ENCODE assay signal across 22 mouse cellular contexts in the genomic region with DNA sequence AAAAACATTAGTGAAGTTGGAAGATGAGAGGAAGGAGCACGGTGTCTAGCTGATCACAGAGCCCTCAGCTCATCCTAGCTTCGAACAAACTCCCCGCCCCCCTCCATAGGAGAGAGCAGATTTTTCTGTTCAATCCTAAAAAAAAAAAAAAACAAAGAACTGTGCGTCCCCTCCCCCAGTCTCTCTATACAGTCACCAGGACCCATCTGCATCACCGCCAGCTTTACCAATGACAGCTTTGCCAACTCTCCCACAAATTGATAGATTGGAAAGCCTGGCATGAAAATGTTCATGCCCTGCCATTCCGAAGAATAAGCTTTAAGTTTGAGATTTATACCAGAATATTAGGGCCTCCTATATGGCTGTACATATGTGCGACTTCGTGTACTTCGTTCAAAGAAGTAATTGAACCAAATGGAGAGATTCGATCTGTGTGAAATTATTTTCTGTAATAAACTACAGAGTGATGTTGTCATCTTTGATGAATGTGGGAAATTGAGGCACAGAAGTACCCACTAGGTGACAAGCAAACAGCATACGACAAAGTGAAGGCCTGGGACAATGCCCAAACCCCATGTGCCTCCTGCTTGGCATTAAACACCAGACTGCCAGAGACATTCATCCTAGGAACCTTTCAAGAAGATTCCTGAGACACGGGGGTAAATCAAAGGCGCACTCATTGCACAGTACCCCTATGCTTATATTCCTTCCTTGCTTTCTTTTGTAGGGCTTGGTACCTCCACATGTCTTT.
DNase-seq lines count a peak whose midpoint lies in the region; ATAC-seq and TF ChIP-seq lines count a peak whose summit lies in the region.
"Had no signal": no experiment of that assay in that cellular context is flagged by ENCODE, and none has a peak within 500 bp of the region (broad histone marks: within the 10 kb centered on the region; RNA-seq: fewer than 3 reads in every experiment).

No protein-coding gene starts in this region.

- WGBS in forebrain, embryonic 15.5 days = 77% methylated on average over 13 of the region's 13 CpGs
- WGBS in forebrain, embryonic 12.5 days = 93% methylated on average over 13 of the region's 13 CpGs
- 92% methylated on average over 13 of the region's 13 CpGs for WGBS in heart, embryonic 10.5 days

- no peaks in the 10 kb centered on the region for H3K27me3 ChIP-seq in forebrain, embryonic 15.5 days
- no peaks in the 10 kb centered on the region for H3K27me3 ChIP-seq in forebrain, embryonic 12.5 days
- peaks cover 9% of the 10 kb centered on the region; the same call in 1 of the 2 replicates for H3K27me3 ChIP-seq in heart, embryonic 10.5 days (ENCODE audit: insufficient read depth, poor library complexity, severe bottlenecking)

- no peak overlapping the region for H3K9ac ChIP-seq in forebrain, embryonic 15.5 days (replicated peaks)
- H3K9ac ChIP-seq in forebrain, embryonic 12.5 days = no peak overlapping the region
- H3K9ac ChIP-seq: heart, embryonic 13.5 days; hindbrain, embryonic 14.5 days had no signal

- DNase-seq in heart, embryonic 10.5 days (ENCODE audit: low spot score) = peak; percentile 33
- no peak for DNase-seq in heart, adult 8-10 months (ENCODE audit: low spot score)
- DNase-seq in brain, embryonic 14.5 days (ENCODE audit: low read depth) = peak; percentile 80
- DNase-seq in adipocyte (ENCODE audit: low spot score) = no peak
- DNase-seq: adrenal gland, adult 8-10 months; adrenal gland, postnatal 25 days; cerebellum, adult 18-20 months; cerebellum, adult 9-10 months; cerebellum, postnatal 14 days; gastrocnemius, postnatal 25 days; heart, adult 2 months; heart, postnatal 14 days; heart, postnatal 4 days; kidney, adult 11 months; kidney, adult 8-10 months had no signal

- H3K36me3 ChIP-seq in forebrain, embryonic 15.5 days = no peaks in the 10 kb centered on the region
- H3K36me3 ChIP-seq in forebrain, embryonic 12.5 days (replicated peaks) = no peaks in the 10 kb centered on the region
- H3K36me3 ChIP-seq in heart, embryonic 10.5 days = no peaks in the 10 kb centered on the region
- H3K36me3 ChIP-seq: heart, embryonic 13.5 days had no signal

- TF ChIP-seq POLR2A in brain, embryonic 14.5 days (IDR thresholded peaks at IDR 0.05; ENCODE audit: borderline replicate concordance, extremely low read depth, insufficient read depth, insufficient read length, poor library complexity, severe bottlenecking) = no peak

- H3K4me3 ChIP-seq in forebrain, embryonic 15.5 days = no peak overlapping the region
- H3K4me3 ChIP-seq in forebrain, embryonic 12.5 days (replicated peaks) = no peak overlapping the region
- no peak overlapping the region for H3K4me3 ChIP-seq in heart, embryonic 10.5 days
- H3K4me3 ChIP-seq: heart, adult 2 months; heart, embryonic 13.5 days had no signal

- no peaks in the 10 kb centered on the region for H3K4me1 ChIP-seq in forebrain, embryonic 15.5 days
- peaks cover 3% of the 10 kb centered on the region; the same call in 1 of the 2 replicates for H3K4me1 ChIP-seq in forebrain, embryonic 12.5 days
- H3K4me1 ChIP-seq in heart, embryonic 10.5 days = peaks cover 5% of the 10 kb centered on the region; the same call in 1 of the 2 replicates

- H3K9me3 ChIP-seq in forebrain, embryonic 15.5 days = no peaks in the 10 kb centered on the region
- H3K9me3 ChIP-seq in forebrain, embryonic 12.5 days = no peaks in the 10 kb centered on the region
- H3K9me3 ChIP-seq in heart, embryonic 10.5 days = no peaks in the 10 kb centered on the region
- H3K9me3 ChIP-seq: heart, embryonic 13.5 days had no signal

- no peak overlapping the region for H3K4me2 ChIP-seq in forebrain, embryonic 15.5 days (replicated peaks)
- H3K4me2 ChIP-seq in forebrain, embryonic 12.5 days = no peak overlapping the region
- H3K4me2 ChIP-seq: heart, embryonic 13.5 days; hindbrain, embryonic 14.5 days had no signal

- ATAC-seq in forebrain, embryonic 15.5 days (replicated peaks) = peak; percentile 41; the same call in 1 of the 2 replicates
- ATAC-seq in forebrain, embryonic 12.5 days (ENCODE audit: low FRiP score) = no peak
- ATAC-seq: CD4-positive, CD25-positive, alpha-beta regulatory T cell, adult 4 months; hindbrain, postnatal 0 days; inflammation-experienced regulatory T-cells, adult 6 months had no signal

- no peak for TF ChIP-seq CTCF in brain, embryonic 14.5 days (IDR thresholded peaks at IDR 0.05; ENCODE audit: borderline replicate concordance, extremely low read depth, insufficient read depth, insufficient read length)

- peak overlapping the region; percentile 31 for H3K27ac ChIP-seq in forebrain, embryonic 15.5 days (replicated peaks)
- no peak overlapping the region for H3K27ac ChIP-seq in forebrain, embryonic 12.5 days
- H3K27ac ChIP-seq in heart, embryonic 10.5 days = no peak overlapping the region
- H3K27ac ChIP-seq: heart, adult 2 months; heart, embryonic 13.5 days; hindbrain, embryonic 14.5 days; hindbrain, postnatal 0 days had no signal

Comparison
In these comparisons a context has a peak if more than half of its experiments do, and no peak if none do; other contexts are left out.
1. DNase-seq: peak in heart, embryonic 10.5 days (single experiment) and brain, embryonic 14.5 days (single experiment); none in heart, adult 8-10 months (single experiment) and adipocyte (single experiment).